Mouse (Mus musculus) central nervous system, embryonic 18 days (tissue): ENCODE data around the gene Ube2n. TPM values are rescaled to one million over a fixed set of nuclear protein-coding genes. Genes with fewer than 3 reads are reported as not detected.

Experiments
- polyA plus RNA-seq: library from polyadenylated mRNA; depleted of rRNA; stranded (reverse); fragments of >200 nt; gene quantifications from 2 replicates; pipeline ENCODE4 v1.2.3, GENCODE M21; 2012; rRNA removed

Gene Ube2n
- 221 and 240 TPM in 2 replicates for polyA plus RNA-seq

GRCm38 (mm10) chr10:95514656-95515292 lies at the start of gene Ube2n:
TSS of gene Ube2n (plus strand) at chr10:95515145.

DNA sequence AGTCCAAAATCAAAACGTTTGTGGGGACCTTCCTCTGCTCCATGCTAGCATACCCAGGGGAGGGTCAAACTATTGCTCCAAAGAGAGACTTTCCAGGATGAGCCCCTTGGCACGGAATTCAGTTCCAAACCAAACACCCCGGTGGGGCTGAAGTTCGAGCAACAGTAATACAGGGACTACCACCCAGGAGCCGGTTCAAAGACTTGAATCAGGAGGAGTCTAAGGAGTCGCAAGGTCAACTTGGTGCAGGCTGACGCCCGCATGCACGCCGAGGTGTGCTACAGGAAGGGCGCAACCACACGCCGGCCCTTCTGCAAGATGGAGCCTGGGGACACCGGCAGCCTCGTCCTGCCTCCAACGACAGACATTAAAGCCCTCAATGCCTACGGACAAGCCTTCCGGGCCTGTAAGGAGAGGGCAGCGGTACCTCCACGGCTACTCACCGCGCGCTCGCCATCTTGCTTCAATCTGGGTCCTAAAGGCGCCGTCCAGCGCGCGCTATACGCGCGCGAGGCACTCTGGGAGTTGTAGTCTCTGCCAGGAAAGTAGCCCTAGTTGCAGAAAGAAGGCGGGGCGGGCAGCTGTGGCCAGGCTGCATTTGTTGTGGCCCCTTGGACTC lies 13.4 kb upstream of the Ube2n start, which contains the start of gene Mrpl42:
Mrpl42 (minus strand) TSS at position 478 of the 619 bp plus-strand sequence.

DNA sequence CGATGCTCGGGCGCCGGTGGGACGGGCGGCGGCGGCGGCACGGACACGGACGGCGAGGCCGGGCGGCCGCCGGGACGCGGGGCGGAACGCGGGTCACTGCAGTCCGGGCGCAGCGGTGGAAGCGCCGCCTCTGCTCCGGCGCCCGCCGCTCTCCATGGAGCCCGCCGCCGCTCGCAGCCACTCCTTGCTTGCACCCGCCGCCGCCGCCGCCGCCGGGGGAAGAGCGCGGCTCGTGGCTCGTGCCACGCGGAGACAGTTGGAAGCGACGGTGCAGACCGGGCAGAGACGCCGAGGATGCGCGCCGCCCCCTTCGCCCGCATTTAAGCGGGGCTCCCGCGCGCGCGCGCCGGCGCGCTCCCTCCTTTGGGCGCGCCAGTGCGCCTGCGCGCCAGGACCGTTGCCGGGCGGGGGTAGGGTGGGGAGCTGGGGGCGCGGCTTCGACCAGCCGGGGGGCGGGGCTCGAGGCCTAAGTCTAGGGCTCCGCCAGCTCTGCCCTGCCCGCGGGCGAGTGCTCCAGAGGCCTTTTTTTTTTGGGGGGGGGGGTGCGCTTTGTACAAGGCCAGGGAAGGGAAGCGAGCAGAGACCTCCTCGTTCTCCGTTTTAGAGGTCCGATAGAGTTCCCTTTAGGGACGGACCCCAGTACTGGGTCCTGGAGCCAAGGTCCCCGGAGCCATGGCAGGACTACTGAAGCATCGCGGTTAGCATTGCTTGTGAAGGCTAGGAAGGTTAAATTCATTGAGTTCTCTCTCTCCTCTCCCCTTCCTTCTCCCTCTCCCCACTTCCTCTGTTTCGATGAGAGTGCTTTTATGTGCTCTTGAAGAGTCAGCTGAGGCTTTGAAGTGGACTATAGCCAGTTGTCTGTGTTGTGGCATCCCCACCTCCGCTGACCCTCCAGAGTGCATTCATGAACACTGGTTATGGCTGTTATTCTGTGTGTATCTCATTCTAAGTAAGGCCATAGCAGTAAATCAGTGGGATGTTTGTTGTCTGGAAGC lies 49.2 kb downstream of the Ube2n start, which contains the start of gene Nudt4:
Nudt4 (minus strand) TSS at position 296 of the 995 bp plus-strand sequence.

Other genes starting within 250 kb of the Ube2n start
- 7.7 and 8.5 TPM in 2 replicates for gene Cradd, start 191.0 kb upstream of the Ube2n start, polyA plus RNA-seq
- gene Socs2, start 98.0 kb upstream of the Ube2n start, polyA plus RNA-seq, result 53.0 and 59.8 TPM in 2 replicates
- 170 TPM in 2 replicates for gene Mrpl42, start 13.2 kb upstream of the Ube2n start, polyA plus RNA-seq
- 74.9 and 75.5 TPM in 2 replicates for gene Nudt4, start 49.0 kb downstream of the Ube2n start, polyA plus RNA-seq
- not detected in 2 replicates for gene Anapc15-ps, start 158.3 kb downstream of the Ube2n start, polyA plus RNA-seq